Mouse (Mus musculus): ENCODE results near the gene Atp6v1f.

GRCm38 (mm10) chr6:29500177-29500576 lies 32.7 kb downstream of the Atp6v1f start:
- TF ChIP-seq ZC3H11A (IDR thresholded peaks at IDR 0.05; ENCODE audit: borderline replicate concordance, low read depth, low read length) (no peak), MAFK (IDR thresholded peaks at IDR 0.05; ENCODE audit: insufficient read depth, low read depth, low read length) (no peak), CHD2 (IDR thresholded peaks at IDR 0.05; ENCODE audit: low read depth, low read length) (no peak), HCFC1 (IDR thresholded peaks at IDR 0.05; ENCODE audit: borderline replicate concordance, insufficient read depth, low read length) (no peak)
